Mouse (Mus musculus) limb, embryonic 10.5 days (tissue): ENCODE measurements around the gene Syn3. TPM values are rescaled to one million over a fixed set of nuclear protein-coding genes. Genes with fewer than 3 reads are reported as not detected.
"Not testable (repeated sequence)": the region's sequence is repeated elsewhere in the genome, so short reads cannot be mapped to it uniquely, and the experiment has no call there.

Experiments
- DNase-seq: peaks from one replicate; pipeline ENCODE4 v3.0.0-alpha.2; 2017; ENCODE audit warnings: low spot score
- H3K27ac ChIP-seq: fragments of 300-500 bp; sonication (generic); 2 replicates; pipeline ENCODE4 v1.5.1; 2016; ENCODE audit warnings: mild to moderate bottlenecking
- H3K27me3 ChIP-seq: fragments of 300-500 bp; sonication (generic); 2 replicates; pipeline ENCODE4 v1.6.1; 2016; ENCODE audit warnings: low read depth, mild to moderate bottlenecking; ENCODE audit not compliant: poor library complexity, severe bottlenecking
- H3K36me3 ChIP-seq: fragments of 300-500 bp; sonication (generic); 2 replicates; pipeline ENCODE4 v1.6.1; 2016; ENCODE audit warnings: mild to moderate bottlenecking, moderate library complexity
- H3K4me1 ChIP-seq: fragments of 300-500 bp; sonication (generic); 2 replicates; pipeline ENCODE4 v1.6.1; 2016
- H3K4me3 ChIP-seq: fragments of 300-500 bp; sonication (generic); 2 replicates; pipeline ENCODE4 v1.5.1; 2016; ENCODE audit warnings: mild to moderate bottlenecking, moderate library complexity
- H3K9me3 ChIP-seq: fragments of 300-500 bp; sonication (generic); replicated peaks from 2 replicates; pipeline ENCODE4 v1.6.1; 2016; ENCODE audit warnings: mild to moderate bottlenecking
- WGBS: fragments of 180-500 bp; shearing (Covaris S2); methylation state at CpG from one replicate; pipeline ENCODE4 v1.1.7; 2016; 5-methylcytosine and 5-hydroxymethylcytosine counted together
- polyA plus RNA-seq: library from polyadenylated mRNA; unstranded; fragments of >200 nt; fragmentation: Nextera tagmentation; extraction: Ambion mirVana; gene quantifications from 2 replicates; pipeline ENCODE4 v1.2.1, GENCODE M21; 2016

Syn3 gene
- polyA plus RNA-seq, 1 experiment from 2014 or later: 3.6 TPM

GRCm38 (mm10) chr10:86137589-86138173 lies 361.0 kb downstream of the Syn3 start:
- Histone ChIP-seq H3K9me3 (no peaks in the 10 kb centered on the region), H3K4me3 (no peak overlapping the region), H3K27ac (no peak overlapping the region), H3K36me3 (no peaks in the 10 kb centered on the region), H3K27me3 (no peaks in the 10 kb centered on the region), H3K4me1 (peaks cover 8% of the 10 kb centered on the region)
- 62% methylated on average over 5 of the region's 5 CpGs for WGBS
- no peak for DNase-seq

GRCm38 (mm10) chr10:86137106-86137505 lies 361.6 kb downstream of the Syn3 start:
- Histone ChIP-seq H3K4me1 (peaks cover 8% of the 10 kb centered on the region), H3K9me3 (no peaks in the 10 kb centered on the region), H3K4me3 (no peak overlapping the region), H3K27me3 (no peaks in the 10 kb centered on the region), H3K27ac (no peak overlapping the region), H3K36me3 (no peaks in the 10 kb centered on the region)
- no peak for DNase-seq
- WGBS: 75% methylated on average over 3 of the region's 3 CpGs

DNA sequence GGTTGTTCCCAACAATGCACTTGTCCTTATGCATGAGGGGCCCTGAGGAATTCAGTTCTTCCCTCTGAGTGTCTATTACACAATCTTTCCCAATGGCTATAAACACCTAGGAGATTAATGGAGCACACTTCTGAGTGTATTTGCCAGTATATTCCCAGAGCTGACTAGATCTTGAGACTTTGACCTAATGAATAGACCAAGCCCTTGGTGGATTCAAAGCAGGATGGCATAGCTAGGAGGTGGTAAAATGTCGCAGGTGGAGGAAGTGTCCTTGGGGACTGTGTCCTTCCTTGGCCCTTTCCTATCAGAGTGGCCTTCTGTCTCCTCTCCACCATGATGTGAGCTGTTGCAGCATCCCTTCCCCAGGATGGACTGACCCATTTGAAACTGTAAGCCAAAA lies 362.4 kb downstream of the Syn3 start:
- H3K27ac ChIP-seq: no peak overlapping the region
- no peaks in the 10 kb centered on the region for H3K9me3 ChIP-seq
- peaks cover 8% of the 10 kb centered on the region for H3K4me1 ChIP-seq
- 89% methylated on average over 1 of the region's 1 CpGs for WGBS
- DNase-seq: no peak
- H3K27me3 ChIP-seq: no peaks in the 10 kb centered on the region
- H3K36me3 ChIP-seq: no peaks in the 10 kb centered on the region
- no peak overlapping the region for H3K4me3 ChIP-seq

- Histone ChIP-seq H3K27ac (no peak overlapping the region), H3K27me3 (no peaks in the 10 kb centered on the region), H3K36me3 (no peaks in the 10 kb centered on the region), H3K4me1 (peaks cover 8% of the 10 kb centered on the region), H3K9me3 (no peaks in the 10 kb centered on the region), H3K4me3 (no peak overlapping the region)
- WGBS: 76% methylated on average over 6 of the region's 6 CpGs
- no peak for DNase-seq
Observed at GRCm38 (mm10) chr10:86134848-86135247, 363.8 kb downstream of the Syn3 start.

DNA sequence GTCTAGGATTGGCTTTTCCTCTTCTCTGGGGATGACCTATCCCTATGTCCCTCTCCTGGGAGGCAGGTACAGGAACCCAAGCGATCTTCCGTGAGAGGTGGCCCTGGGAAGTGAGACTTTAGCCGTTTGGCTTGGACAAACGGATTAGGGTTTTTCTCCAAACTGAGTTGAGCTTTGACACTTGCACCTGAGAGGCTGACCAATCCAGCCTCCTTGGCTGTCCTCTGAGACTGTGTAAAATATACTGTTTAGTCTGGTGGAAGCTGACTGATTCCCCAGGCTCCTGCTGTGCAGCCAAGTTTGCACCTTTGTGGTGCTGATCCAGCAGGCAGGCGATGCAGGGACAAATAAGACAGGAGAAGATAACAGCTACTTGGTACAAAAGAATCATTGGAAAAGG lies 364.4 kb downstream of the Syn3 start:
- WGBS: 76% methylated on average over 5 of the region's 5 CpGs
- H3K36me3 ChIP-seq: no peaks in the 10 kb centered on the region
- H3K4me3 ChIP-seq: no peak overlapping the region
- H3K9me3 ChIP-seq: no peaks in the 10 kb centered on the region
- H3K4me1 ChIP-seq: peaks cover 8% of the 10 kb centered on the region
- H3K27ac ChIP-seq: no peak overlapping the region
- no peak for DNase-seq
- H3K27me3 ChIP-seq: no peaks in the 10 kb centered on the region

- no peaks in the 10 kb centered on the region for H3K9me3 ChIP-seq
- H3K36me3 ChIP-seq: no peaks in the 10 kb centered on the region
- H3K4me3 ChIP-seq: no peak overlapping the region
- no peak for DNase-seq
- 90% methylated on average over 10 of the region's 10 CpGs for WGBS
- no peak overlapping the region for H3K27ac ChIP-seq
- peaks cover 3% of the 10 kb centered on the region for H3K4me1 ChIP-seq
- no peaks in the 10 kb centered on the region for H3K27me3 ChIP-seq
Observed at GRCm38 (mm10) chr10:86132420-86132956, 366.2 kb downstream of the Syn3 start.

DNA sequence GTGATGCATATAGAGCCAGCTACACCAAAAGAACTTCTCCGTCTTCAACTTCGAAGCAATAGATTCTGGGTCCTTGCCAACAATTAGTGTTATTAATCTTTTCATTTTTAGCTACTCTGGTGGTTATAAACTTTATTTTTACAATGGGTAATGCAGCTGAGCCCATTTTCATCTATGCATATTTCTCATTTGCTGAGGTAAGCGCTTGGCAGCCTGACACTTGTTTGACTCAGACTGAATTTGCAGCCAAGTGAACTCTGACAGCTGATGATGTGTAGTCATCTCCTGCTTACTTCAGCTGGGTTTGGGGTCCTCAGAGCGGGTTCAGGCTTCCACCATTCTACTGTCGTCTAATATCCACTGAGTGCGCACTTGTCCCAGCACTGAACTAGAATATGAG lies 369.6 kb downstream of the Syn3 start:
- 96% methylated on average over 6 of the region's 6 CpGs for WGBS
- DNase-seq: no peak

GRCm38 (mm10) chr10:86126478-86126877 lies 372.2 kb downstream of the Syn3 start:
- no peaks in the 10 kb centered on the region for H3K4me1 ChIP-seq

More for the DNA sequence above, 369.6 kb downstream of the Syn3 start:
- Histone ChIP-seq H3K27me3 (no peaks in the 10 kb centered on the region), H3K9me3 (no peaks in the 10 kb centered on the region), H3K36me3 (no peaks in the 10 kb centered on the region), H3K27ac (no peak overlapping the region), H3K4me1 (no peaks in the 10 kb centered on the region), H3K4me3 (no peak overlapping the region)

DNA sequence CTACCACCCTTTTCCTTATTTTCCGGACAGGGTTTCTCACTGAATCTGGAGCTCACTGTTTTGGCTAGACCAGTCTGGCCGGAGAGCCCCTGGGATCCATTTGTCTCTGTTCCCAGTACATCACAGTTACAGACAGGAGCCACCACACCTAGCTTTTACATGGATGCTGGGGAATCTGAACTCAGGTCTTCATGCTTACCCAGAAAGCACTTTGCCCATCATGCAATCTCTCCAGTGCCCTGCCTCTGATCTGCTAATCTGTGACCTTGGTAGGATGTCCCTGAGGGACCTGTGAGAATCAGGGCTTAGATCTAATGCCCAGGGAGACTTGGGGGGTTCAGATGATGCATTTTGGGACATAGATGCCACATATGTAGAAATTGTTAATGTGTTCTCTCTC lies 373.3 kb downstream of the Syn3 start:
- no peaks in the 10 kb centered on the region for H3K4me1 ChIP-seq
- no peaks in the 10 kb centered on the region for H3K36me3 ChIP-seq
- WGBS: 91% methylated on average over 2 of the region's 2 CpGs
- H3K4me3 ChIP-seq: no peak overlapping the region
- no peak overlapping the region for H3K27ac ChIP-seq
- no peaks in the 10 kb centered on the region for H3K27me3 ChIP-seq
- DNase-seq: no peak
- no peaks in the 10 kb centered on the region for H3K9me3 ChIP-seq

More at GRCm38 (mm10) chr10:86126478-86126877, 372.2 kb downstream of the Syn3 start:
- Histone ChIP-seq H3K27me3 (no peaks in the 10 kb centered on the region), H3K9me3 (no peaks in the 10 kb centered on the region), H3K27ac (no peak overlapping the region), H3K4me3 (no peak overlapping the region), H3K36me3 (no peaks in the 10 kb centered on the region)
- peak; percentile 20 for DNase-seq
- WGBS: 90% methylated on average over 11 of the region's 11 CpGs

DNA sequence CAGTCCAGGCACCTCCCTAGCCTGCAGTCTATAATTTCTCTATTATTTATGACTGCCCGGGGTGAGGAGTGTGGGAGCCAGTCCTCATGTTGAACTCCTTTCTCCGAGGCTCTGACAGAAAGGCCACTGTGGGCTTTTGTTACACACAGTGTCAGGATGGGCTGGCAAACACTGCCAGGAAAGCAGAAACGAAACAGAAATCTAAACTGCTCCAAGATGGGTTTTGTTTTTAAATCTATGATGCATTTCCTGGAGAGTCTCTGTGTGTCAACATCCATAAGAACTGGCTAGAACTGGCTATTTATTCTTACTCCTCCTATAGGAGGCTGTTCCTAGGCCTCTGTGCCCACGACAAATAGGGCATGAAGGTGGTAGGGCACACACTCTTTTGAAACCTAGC lies 374.6 kb downstream of the Syn3 start:
- no peaks in the 10 kb centered on the region for H3K36me3 ChIP-seq
- no peak overlapping the region for H3K27ac ChIP-seq
- no peaks in the 10 kb centered on the region for H3K27me3 ChIP-seq
- no peak for DNase-seq
- WGBS: 75% methylated on average over 4 of the region's 4 CpGs
- H3K4me3 ChIP-seq: no peak overlapping the region
- H3K4me1 ChIP-seq: no peaks in the 10 kb centered on the region
- no peaks in the 10 kb centered on the region for H3K9me3 ChIP-seq

GRCm38 (mm10) chr10:86123224-86123623 lies 375.5 kb downstream of the Syn3 start:
- H3K27me3 ChIP-seq: no peaks in the 10 kb centered on the region
- no peak overlapping the region for H3K27ac ChIP-seq
- no peak overlapping the region for H3K4me3 ChIP-seq
- no peaks in the 10 kb centered on the region for H3K9me3 ChIP-seq
- no peaks in the 10 kb centered on the region for H3K4me1 ChIP-seq
- WGBS: 87% methylated on average over 2 of the region's 2 CpGs
- no peaks in the 10 kb centered on the region for H3K36me3 ChIP-seq
- DNase-seq: no peak

GRCm38 (mm10) chr10:86122456-86122855 lies 376.2 kb downstream of the Syn3 start:
- H3K9me3 ChIP-seq, H3K36me3 ChIP-seq, DNase-seq, H3K4me1 ChIP-seq, H3K27me3 ChIP-seq, H3K4me3 ChIP-seq, H3K27ac ChIP-seq: not testable (repeated sequence)
- WGBS: 92% methylated on average over 10 of the region's 10 CpGs

GRCm38 (mm10) chr10:86116268-86116667 lies 382.4 kb downstream of the Syn3 start:
- Histone ChIP-seq H3K27ac (no peak overlapping the region), H3K4me1 (no peaks in the 10 kb centered on the region), H3K4me3 (no peak overlapping the region), H3K9me3 (no peaks in the 10 kb centered on the region), H3K36me3 (no peaks in the 10 kb centered on the region), H3K27me3 (no peaks in the 10 kb centered on the region)
- no peak for DNase-seq
- WGBS: 79% methylated on average over 2 of the region's 2 CpGs

- 54% methylated on average over 5 of the region's 5 CpGs for WGBS
- DNase-seq: no peak
- Histone ChIP-seq H3K36me3 (no peaks in the 10 kb centered on the region), H3K27me3 (no peaks in the 10 kb centered on the region), H3K9me3 (no peaks in the 10 kb centered on the region), H3K4me1 (peaks cover 10% of the 10 kb centered on the region), H3K27ac (no peak overlapping the region), H3K4me3 (no peak overlapping the region)
Observed at GRCm38 (mm10) chr10:86114431-86114848, 384.3 kb downstream of the Syn3 start.
